Mouse (Mus musculus): Measurements from ENCODE around the gene Stum. TPM values are rescaled to one million over a fixed set of nuclear protein-coding genes. Genes with fewer than 3 reads are reported as not detected.
"Not testable (repeated sequence)": the region's sequence is repeated elsewhere in the genome, so short reads cannot be mapped to it uniquely, and the experiment has no call there.

Stum gene
- polyA plus RNA-seq, 1 experiment from 2014 or later: 0.07 TPM

DNA sequence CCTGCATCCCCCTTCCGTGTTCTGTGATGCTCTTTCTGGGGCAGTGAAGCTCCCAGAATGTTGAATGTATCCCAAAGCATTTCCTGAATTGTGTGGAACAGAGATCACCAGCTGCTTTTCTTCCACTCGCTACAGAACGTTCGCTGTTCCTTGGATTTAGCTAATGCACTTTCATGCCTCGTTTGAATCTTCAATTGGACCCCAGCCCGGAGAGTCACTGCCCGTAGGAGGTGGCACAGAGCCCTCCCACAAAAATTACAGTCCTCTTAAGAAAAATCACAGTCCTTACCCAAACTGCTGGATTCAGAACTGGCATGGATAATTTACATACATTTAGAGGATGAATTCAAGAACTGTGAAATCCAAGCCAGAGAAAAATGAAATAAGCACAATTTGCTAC lies 36.9 kb upstream of the Stum start:
- Histone ChIP-seq H3K9me3 (ENCODE audit: low read length) (no peaks in the 10 kb centered on the region), H3K4me3 (ENCODE audit: low read depth, low read length) (no peak overlapping the region), H3K9ac (replicated peaks; ENCODE audit: low read depth) (no peak overlapping the region), H3K27ac (ENCODE audit: low read length) (no peak overlapping the region), H3K4me1 (ENCODE audit: insufficient read depth, low read depth, low read length) (no peaks in the 10 kb centered on the region), H3K36me3 (ENCODE audit: insufficient read depth, low read length) (no peaks in the 10 kb centered on the region), H3K27me3 (replicated peaks; ENCODE audit: insufficient read depth, low read length) (no peaks in the 10 kb centered on the region), H3K4me2 (replicated peaks; ENCODE audit: low read depth, low read length) (no peak overlapping the region)
- ATAC-seq (no peak), DNase-seq (ENCODE audit: low spot score) (no peak)
- WGBS: 47% methylated on average over 7 of the region's 7 CpGs
- TF ChIP-seq CTCF (IDR thresholded peaks at IDR 0.05): no peak

DNA sequence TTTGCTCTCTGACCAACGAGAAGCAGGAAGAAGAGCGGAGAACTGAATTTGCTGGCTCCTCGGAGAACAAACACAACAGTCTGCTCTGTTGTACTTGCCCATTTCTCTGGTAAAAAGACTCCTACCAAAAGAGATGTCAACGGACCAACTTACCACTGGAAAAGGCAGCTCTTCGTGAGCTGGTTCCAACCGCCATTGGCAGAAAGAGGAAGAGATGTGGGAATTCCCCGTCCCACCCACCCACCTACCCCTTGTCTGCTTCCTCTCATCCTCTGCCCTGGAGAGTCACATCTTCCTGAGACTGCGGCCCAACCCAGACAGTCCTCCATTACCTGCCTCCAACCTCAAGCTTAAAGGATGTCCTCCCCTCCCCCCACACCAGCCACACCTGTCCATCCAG lies 36.2 kb upstream of the Stum start:
- no peak overlapping the region for H3K4me3 ChIP-seq (ENCODE audit: low read depth, low read length)
- 76% methylated on average over 7 of the region's 8 CpGs for WGBS
- no peak overlapping the region for H3K9ac ChIP-seq (replicated peaks; ENCODE audit: low read depth)
- H3K4me2 ChIP-seq (replicated peaks; ENCODE audit: low read depth, low read length): no peak overlapping the region
- TF ChIP-seq EP300 (IDR thresholded peaks at IDR 0.05): no peak
- no peak for TF ChIP-seq CTCF (IDR thresholded peaks at IDR 0.05)
- no peak overlapping the region for H3K27ac ChIP-seq (ENCODE audit: low read length)
- no peaks in the 10 kb centered on the region for H3K36me3 ChIP-seq (ENCODE audit: insufficient read depth, low read length)
- H3K9me3 ChIP-seq (ENCODE audit: low read length): no peaks in the 10 kb centered on the region
- no peaks in the 10 kb centered on the region for H3K4me1 ChIP-seq (ENCODE audit: insufficient read depth, low read depth, low read length)
- DNase-seq (ENCODE audit: low spot score) (no peak), ATAC-seq (no peak)
- no peaks in the 10 kb centered on the region for H3K27me3 ChIP-seq (replicated peaks; ENCODE audit: insufficient read depth, low read length)

DNA sequence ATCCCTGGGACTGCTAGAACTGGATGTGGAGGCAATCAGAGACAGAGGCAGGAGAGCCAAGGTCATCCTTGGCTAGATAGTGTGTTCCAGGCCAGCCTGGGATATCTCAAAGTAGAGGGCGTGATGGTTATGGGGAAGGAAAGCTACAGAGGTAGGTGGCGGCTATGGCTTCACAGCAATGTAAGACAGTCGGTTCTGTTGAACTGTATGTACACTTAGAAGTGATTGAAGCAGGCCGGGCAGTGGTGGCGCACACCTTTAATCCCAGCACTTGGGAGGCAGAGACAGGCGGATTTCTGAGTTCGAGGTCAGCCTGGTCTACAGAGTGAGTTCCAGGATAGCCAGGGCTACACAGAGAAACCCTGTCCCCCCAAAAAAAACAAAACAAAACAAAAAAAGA lies 35.6 kb upstream of the Stum start:
- not testable (repeated sequence) for H3K9me3 ChIP-seq (ENCODE audit: low read length); H3K36me3 ChIP-seq (ENCODE audit: insufficient read depth, low read length); H3K4me3 ChIP-seq (ENCODE audit: low read depth, low read length); H3K9ac ChIP-seq (replicated peaks; ENCODE audit: low read depth); H3K27ac ChIP-seq (ENCODE audit: low read length); H3K27me3 ChIP-seq (replicated peaks; ENCODE audit: insufficient read depth, low read length); ATAC-seq; H3K4me1 ChIP-seq (ENCODE audit: insufficient read depth, low read depth, low read length); DNase-seq (ENCODE audit: low spot score); H3K4me2 ChIP-seq (replicated peaks; ENCODE audit: low read depth, low read length)
- 89% methylated on average over 7 of the region's 7 CpGs for WGBS

DNA sequence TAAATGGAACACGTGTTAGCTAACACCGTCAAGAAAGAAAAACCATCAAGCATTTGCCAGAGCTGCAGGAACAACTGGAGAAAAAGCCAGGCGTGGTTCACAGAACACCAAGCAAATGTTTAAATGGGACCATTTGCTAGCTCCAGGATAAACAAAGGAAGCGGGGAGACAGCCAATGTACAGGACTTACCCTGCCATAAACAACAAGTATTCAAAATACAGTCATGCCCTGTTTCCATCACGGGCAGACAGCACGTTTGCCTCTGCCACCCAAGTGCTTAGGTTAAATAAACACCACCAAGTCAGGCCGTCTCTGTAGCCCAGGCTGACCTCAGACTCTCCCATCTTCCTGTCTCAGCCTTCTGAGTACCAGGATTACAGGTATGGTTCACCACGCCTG lies 35.1 kb upstream of the Stum start:
- Histone ChIP-seq H3K4me2 (replicated peaks; ENCODE audit: low read depth, low read length) (no peak overlapping the region), H3K4me1 (ENCODE audit: insufficient read depth, low read depth, low read length) (no peaks in the 10 kb centered on the region), H3K9me3 (ENCODE audit: low read length) (no peaks in the 10 kb centered on the region), H3K4me3 (ENCODE audit: low read depth, low read length) (no peak overlapping the region), H3K9ac (replicated peaks; ENCODE audit: low read depth) (no peak overlapping the region), H3K27me3 (replicated peaks; ENCODE audit: insufficient read depth, low read length) (no peaks in the 10 kb centered on the region), H3K27ac (ENCODE audit: low read length) (no peak overlapping the region), H3K36me3 (ENCODE audit: insufficient read depth, low read length) (no peaks in the 10 kb centered on the region)
- ATAC-seq: peak; percentile 59
- 42% methylated on average over 8 of the region's 8 CpGs for whole genome bisulfite sequencing
- TF ChIP-seq CTCF (IDR thresholded peaks at IDR 0.05) (no peak), EP300 (IDR thresholded peaks at IDR 0.05) (peak; percentile 64; the same call in 1 of the 2 replicates)
- peak; percentile 35 for DNase-seq (ENCODE audit: low spot score)

DNA sequence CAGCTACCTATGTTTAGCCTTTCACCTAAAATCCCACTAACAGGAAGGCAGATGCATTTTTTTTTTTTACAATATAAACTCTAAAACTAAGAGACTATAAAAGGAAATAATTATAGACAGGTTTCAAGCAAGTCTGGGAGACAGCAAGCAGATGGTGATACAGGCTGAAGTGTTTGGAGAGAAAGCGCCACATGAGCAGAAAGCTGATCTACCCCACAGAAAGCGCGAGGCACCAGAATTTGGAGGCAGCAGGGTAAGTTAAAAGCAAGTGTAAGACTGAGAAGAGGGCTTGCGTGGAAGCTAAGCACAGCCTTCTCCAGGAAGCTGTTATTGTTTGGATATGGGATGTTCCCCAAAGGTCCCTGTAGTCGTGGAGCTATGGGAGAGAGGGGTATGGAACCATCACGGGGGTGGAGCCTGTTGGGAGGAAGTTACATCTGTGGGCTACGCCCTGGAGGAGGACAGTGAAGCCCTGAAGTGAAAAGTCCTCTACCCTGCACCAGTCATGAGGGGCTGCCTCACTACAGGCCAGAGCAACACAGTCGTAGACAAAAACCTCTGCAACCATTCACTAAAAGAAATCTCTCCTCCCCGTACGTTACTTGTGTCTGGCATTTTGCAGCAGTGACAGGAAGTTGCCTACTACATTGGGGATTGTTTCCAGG lies 34.2 kb upstream of the Stum start:
- Histone ChIP-seq H3K27ac (ENCODE audit: low read length) (no peak overlapping the region), H3K36me3 (ENCODE audit: insufficient read depth, low read length) (no peaks in the 10 kb centered on the region), H3K4me3 (ENCODE audit: low read depth, low read length) (no peak overlapping the region), H3K9ac (replicated peaks; ENCODE audit: low read depth) (no peak overlapping the region), H3K4me1 (ENCODE audit: insufficient read depth, low read depth, low read length) (no peaks in the 10 kb centered on the region), H3K4me2 (replicated peaks; ENCODE audit: low read depth, low read length) (no peak overlapping the region), H3K27me3 (replicated peaks; ENCODE audit: insufficient read depth, low read length) (no peaks in the 10 kb centered on the region), H3K9me3 (ENCODE audit: low read length) (no peaks in the 10 kb centered on the region)
- ATAC-seq: peak; percentile 76
- WGBS: 52% methylated on average over 10 of the region's 10 CpGs
- TF ChIP-seq CTCF (IDR thresholded peaks at IDR 0.05) (no peak), EP300 (IDR thresholded peaks at IDR 0.05) (no peak)
- peak; percentile 44 for DNase-seq (ENCODE audit: low spot score)

DNA sequence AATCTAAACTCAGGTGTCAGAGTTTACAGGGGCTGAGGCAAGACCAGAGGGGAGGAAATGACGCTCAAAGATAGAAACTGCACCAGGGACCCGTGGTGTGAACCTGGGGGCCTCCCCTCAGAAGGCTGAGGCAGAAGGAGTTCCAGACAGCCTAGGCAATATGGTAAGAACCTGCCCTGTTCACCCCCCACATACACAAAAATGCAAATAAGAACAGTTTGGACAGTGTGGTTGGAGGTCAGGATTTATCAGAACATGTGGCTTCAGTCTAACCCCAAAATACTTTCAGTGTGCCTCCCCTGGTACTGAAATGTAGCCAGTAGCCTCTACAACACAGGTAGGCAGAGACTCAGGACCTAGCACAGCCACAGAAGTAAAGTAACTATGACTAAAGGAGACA lies 30.8 kb upstream of the Stum start:
- TF ChIP-seq EP300 (IDR thresholded peaks at IDR 0.05) (no peak), CTCF (IDR thresholded peaks at IDR 0.05) (no peak)
- no peak for DNase-seq (ENCODE audit: low spot score)
- H3K27me3 ChIP-seq (replicated peaks; ENCODE audit: insufficient read depth, low read length): no peaks in the 10 kb centered on the region
- no peaks in the 10 kb centered on the region for H3K36me3 ChIP-seq (ENCODE audit: insufficient read depth, low read length)
- H3K27ac ChIP-seq (ENCODE audit: low read length): no peak overlapping the region
- no peak overlapping the region for H3K9ac ChIP-seq (replicated peaks; ENCODE audit: low read depth)
- no peak overlapping the region for H3K4me2 ChIP-seq (replicated peaks; ENCODE audit: low read depth, low read length)
- ATAC-seq: no peak
- no peaks in the 10 kb centered on the region; the same call in 1 of the 2 replicates for H3K4me1 ChIP-seq (ENCODE audit: insufficient read depth, low read depth, low read length)
- no peak overlapping the region for H3K4me3 ChIP-seq (ENCODE audit: low read depth, low read length)
- 68% methylated on average over 2 of the region's 2 CpGs for WGBS
- no peaks in the 10 kb centered on the region for H3K9me3 ChIP-seq (ENCODE audit: low read length)

DNA sequence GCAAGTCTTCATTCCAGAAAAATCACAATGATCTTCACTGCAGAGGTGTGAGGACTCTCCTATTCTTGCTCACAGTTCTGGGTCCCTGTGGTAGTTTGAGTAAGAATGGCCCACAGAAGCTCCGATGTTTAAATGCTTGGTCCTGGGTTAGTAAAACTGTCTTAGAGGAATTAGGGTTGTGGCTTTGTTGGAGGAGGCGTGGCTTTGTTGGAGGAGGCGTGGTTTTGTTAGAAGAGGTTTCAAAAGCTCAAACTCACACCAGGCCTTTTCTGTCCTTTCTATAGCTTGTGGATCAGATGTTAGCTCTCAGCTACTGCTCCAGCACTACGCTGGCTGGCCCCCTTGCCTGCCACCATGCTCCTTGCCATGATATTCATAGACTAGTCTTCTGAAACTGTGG lies 27.6 kb upstream of the Stum start:
- H3K27ac ChIP-seq (ENCODE audit: low read length): no peak overlapping the region
- H3K4me1 ChIP-seq (ENCODE audit: insufficient read depth, low read depth, low read length): no peaks in the 10 kb centered on the region; the same call in 1 of the 2 replicates
- H3K36me3 ChIP-seq (ENCODE audit: insufficient read depth, low read length): no peaks in the 10 kb centered on the region
- no peak overlapping the region for H3K9ac ChIP-seq (replicated peaks; ENCODE audit: low read depth)
- WGBS: 42% methylated on average over 4 of the region's 4 CpGs
- DNase-seq (ENCODE audit: low spot score) (peak; percentile 44), ATAC-seq (peak; percentile 16; the same call in 1 of the 2 replicates)
- no peaks in the 10 kb centered on the region for H3K27me3 ChIP-seq (replicated peaks; ENCODE audit: insufficient read depth, low read length)
- no peak overlapping the region for H3K4me3 ChIP-seq (ENCODE audit: low read depth, low read length)
- TF ChIP-seq EP300 (IDR thresholded peaks at IDR 0.05) (no peak), CTCF (IDR thresholded peaks at IDR 0.05) (no peak)
- H3K9me3 ChIP-seq (ENCODE audit: low read length): no peaks in the 10 kb centered on the region
- peak overlapping the region; percentile 36; the same call in 1 of the 2 replicates for H3K4me2 ChIP-seq (replicated peaks; ENCODE audit: low read depth, low read length)
